Mouse (Mus musculus) embryo, embryonic 10.5 days (tissue): Measurements from ENCODE around the gene Tcf15.
A peak's percentile ranks its signal among the peaks of the same experiment; 100 is the strongest.

ENCODE experiments used
- DNase-seq: peaks from one replicate; pipeline ENCODE4 v3.0.0-alpha.2; 2015; ENCODE audit warnings: low spot score

Gene Tcf15

GRCm38 (mm10) chr2:152143279-152144157 is at the start of gene Tcf15:
Gene Tcf15, plus strand, starts transcription at chr2:152143561.
- peak; percentile 86 for DNase-seq

GRCm38 (mm10) chr2:152094856-152095545 is 48.4 kb upstream of the Tcf15 start:
- DNase-seq = peak; percentile 35

- DNase-seq = no peak
Measured at GRCm38 (mm10) chr2:152096922-152097321, 46.4 kb upstream of the Tcf15 start.

- DNase-seq = no peak
Measured at GRCm38 (mm10) chr2:152097916-152098315, 45.4 kb upstream of the Tcf15 start.

GRCm38 (mm10) chr2:152099538-152099937 is 43.8 kb upstream of the Tcf15 start:
- DNase-seq = no peak

GRCm38 (mm10) chr2:152101761-152102160 is 41.6 kb upstream of the Tcf15 start:
- DNase-seq = no peak

- DNase-seq = no peak
Measured at GRCm38 (mm10) chr2:152102369-152102768, 41.0 kb upstream of the Tcf15 start.

GRCm38 (mm10) chr2:152104711-152105317 is 38.5 kb upstream of the Tcf15 start:
- peak; percentile 44 for DNase-seq

- peak; percentile 86 for DNase-seq
Measured at GRCm38 (mm10) chr2:152105318-152106224, 37.8 kb upstream of the Tcf15 start, which contains the start of gene Srxn1. Gene Srxn1, plus strand, starts transcription at chr2:152105516.

GRCm38 (mm10) chr2:152106225-152106595 is 37.2 kb upstream of the Tcf15 start:
- DNase-seq = no peak

- DNase-seq = no peak
Measured at GRCm38 (mm10) chr2:152106597-152106996, 36.8 kb upstream of the Tcf15 start.

- no peak for DNase-seq
Measured at GRCm38 (mm10) chr2:152108702-152109101, 34.7 kb upstream of the Tcf15 start.

GRCm38 (mm10) chr2:152109386-152109785 is 34.0 kb upstream of the Tcf15 start:
- no peak for DNase-seq

GRCm38 (mm10) chr2:152111311-152111710 is 32.0 kb upstream of the Tcf15 start:
- no peak for DNase-seq

- peak; percentile 98 for DNase-seq
Measured at GRCm38 (mm10) chr2:152111920-152112319, 31.4 kb upstream of the Tcf15 start.

GRCm38 (mm10) chr2:152112490-152112889 is 30.9 kb upstream of the Tcf15 start:
- no peak for DNase-seq

- no peak for DNase-seq
Measured at GRCm38 (mm10) chr2:152112970-152113369, 30.4 kb upstream of the Tcf15 start.

GRCm38 (mm10) chr2:152114057-152114975 is 29.0 kb upstream of the Tcf15 start:
- DNase-seq = peak; percentile 81

- DNase-seq = no peak
Measured at GRCm38 (mm10) chr2:152117694-152118093, 25.7 kb upstream of the Tcf15 start.

GRCm38 (mm10) chr2:152119228-152119865 is 24.0 kb upstream of the Tcf15 start:
- DNase-seq = no peak
